Mouse (Mus musculus): Measurements from ENCODE around the gene Dusp7. TPM values are rescaled to one million over a fixed set of nuclear protein-coding genes. Genes with fewer than 3 reads are reported as not detected.
A peak's percentile ranks its signal among the peaks of the same experiment; 100 is the strongest.

Gene Dusp7
- polyA plus RNA-seq, 1 experiment from 2014 or later, result 16.9 TPM

GRCm38 (mm10) chr9:106421033-106421864, 52.8 kb downstream of the Dusp7 start:
- WGBS, result 16% methylated on average over 17 of the region's 18 CpGs
- Histone ChIP-seq H3K4me3 (no peak overlapping the region), H3K9me3 (replicated peaks) (no peaks in the 10 kb centered on the region), H3K9ac (0 out of 2 replicates have a peak overlapping the region, but pooled peaks have one; percentile 2), H3K27me3 (replicated peaks) (0 out of 2 replicates have a peak, but pooled peaks cover 6% of the 10 kb centered on the region), H3K4me2 (peak overlapping the region; percentile 42), H3K36me3 (no peaks in the 10 kb centered on the region), H3K4me1 (replicated peaks) (peaks cover 41% of the 10 kb centered on the region), H3K27ac (ENCODE audit: poor library complexity, severe bottlenecking) (no peak overlapping the region)
- ATAC-seq (ENCODE audit: insufficient number of reproducible peaks, low FRiP score), result no peak

DNA sequence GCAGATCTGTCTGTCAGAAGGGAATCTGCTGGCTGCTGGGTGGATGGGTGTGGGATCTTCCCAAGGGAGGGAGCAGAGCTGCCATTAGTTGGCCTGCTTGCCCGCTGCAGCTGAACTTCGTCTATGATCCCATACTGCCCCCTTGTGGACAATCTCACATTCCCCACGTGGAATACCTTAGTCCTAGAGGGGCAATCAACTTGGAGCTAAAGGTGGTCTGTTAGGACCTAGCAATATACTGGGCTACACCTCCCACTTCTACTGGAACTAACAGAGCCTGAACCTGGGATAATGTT, 53.4 kb downstream of the Dusp7 start:
- Histone ChIP-seq H3K27ac (ENCODE audit: poor library complexity, severe bottlenecking) (no peak overlapping the region), H3K27me3 (replicated peaks) (0 out of 2 replicates have a peak, but pooled peaks cover 6% of the 10 kb centered on the region), H3K4me2 (peak overlapping the region; percentile 42), H3K9ac (0 out of 2 replicates have a peak overlapping the region, but pooled peaks have one; percentile 2), H3K36me3 (no peaks in the 10 kb centered on the region), H3K4me1 (replicated peaks) (peaks cover 38% of the 10 kb centered on the region), H3K9me3 (replicated peaks) (no peaks in the 10 kb centered on the region), H3K4me3 (no peak overlapping the region)
- WGBS, result 0% methylated on average over 3 of the region's 3 CpGs
- ATAC-seq (ENCODE audit: insufficient number of reproducible peaks, low FRiP score), result peak; percentile 59

Other genes starting within 250 kb of the Dusp7 start
- gene Glyctk, start 210.5 kb upstream of the Dusp7 start, polyA plus RNA-seq (2016; fragmentation: Nextera tagmentation; extraction: Ambion mirVana), result 1.1 TPM in 2 replicates
- gene Wdr82, start 197.7 kb upstream of the Dusp7 start, polyA plus RNA-seq (2016; fragmentation: Nextera tagmentation; extraction: Ambion mirVana), result 23.6 and 23.7 TPM in 2 replicates
- 30.7 and 34.1 TPM in 2 replicates for gene Ppm1m, start 168.9 kb upstream of the Dusp7 start, polyA plus RNA-seq (2016; fragmentation: Nextera tagmentation; extraction: Ambion mirVana)
- 52.9 and 53.9 TPM in 2 replicates for gene Twf2, start 165.5 kb upstream of the Dusp7 start, polyA plus RNA-seq (2016; fragmentation: Nextera tagmentation; extraction: Ambion mirVana)
- gene Tlr9, start 146.0 kb upstream of the Dusp7 start, polyA plus RNA-seq (2016; fragmentation: Nextera tagmentation; extraction: Ambion mirVana), result not detected in 2 replicates
- gene Alas1, start 120.0 kb upstream of the Dusp7 start, polyA plus RNA-seq (2016; fragmentation: Nextera tagmentation; extraction: Ambion mirVana), result 129 and 133 TPM in 2 replicates
- 27.8 and 30.0 TPM in 2 replicates for gene Poc1a, start 87.6 kb upstream of the Dusp7 start, polyA plus RNA-seq (2016; fragmentation: Nextera tagmentation; extraction: Ambion mirVana)
- 608 and 648 TPM in 2 replicates for gene Rpl29, start 60.8 kb downstream of the Dusp7 start, polyA plus RNA-seq (2016; fragmentation: Nextera tagmentation; extraction: Ambion mirVana)
- 26.9 and 27.1 TPM in 2 replicates for gene Acy1, start 69.7 kb downstream of the Dusp7 start, polyA plus RNA-seq (2016; fragmentation: Nextera tagmentation; extraction: Ambion mirVana)
- gene Abhd14b, start 78.8 kb downstream of the Dusp7 start, polyA plus RNA-seq (2016; fragmentation: Nextera tagmentation; extraction: Ambion mirVana), result 4.8 and 5.1 TPM in 2 replicates
- 39.7 and 44.4 TPM in 2 replicates for gene Abhd14a, start 79.0 kb downstream of the Dusp7 start, polyA plus RNA-seq (2016; fragmentation: Nextera tagmentation; extraction: Ambion mirVana)
- 96.9 and 109 TPM in 2 replicates for gene Pcbp4, start 84.7 kb downstream of the Dusp7 start, polyA plus RNA-seq (2016; fragmentation: Nextera tagmentation; extraction: Ambion mirVana)
- 0.41 and 0.46 TPM in 2 replicates for gene Gpr62, start 97.3 kb downstream of the Dusp7 start, polyA plus RNA-seq (2016; fragmentation: Nextera tagmentation; extraction: Ambion mirVana)
- 32.5 and 34.5 TPM in 2 replicates for gene Rrp9, start 107.3 kb downstream of the Dusp7 start, polyA plus RNA-seq (2016; fragmentation: Nextera tagmentation; extraction: Ambion mirVana)
- gene Parp3, start 108.3 kb downstream of the Dusp7 start, polyA plus RNA-seq (2016; fragmentation: Nextera tagmentation; extraction: Ambion mirVana), result 1.0 and 1.6 TPM in 2 replicates
- not detected in 2 replicates for gene Iqcf1, start 131.3 kb downstream of the Dusp7 start, polyA plus RNA-seq (2016; fragmentation: Nextera tagmentation; extraction: Ambion mirVana)
- not detected in 2 replicates for gene Iqcf5, start 145.9 kb downstream of the Dusp7 start, polyA plus RNA-seq (2016; fragmentation: Nextera tagmentation; extraction: Ambion mirVana)
- not detected in 2 replicates for gene Iqcf3, start 193.0 kb downstream of the Dusp7 start, polyA plus RNA-seq (2016; fragmentation: Nextera tagmentation; extraction: Ambion mirVana)
- gene Iqcf4, start 202.4 kb downstream of the Dusp7 start, polyA plus RNA-seq (2016; fragmentation: Nextera tagmentation; extraction: Ambion mirVana), result not detected in 2 replicates

Measured in heart, embryonic 12.5 days (tissue).